Mouse (Mus musculus) CD4-positive helper T cell, adult 2 months (primary cell): ENCODE measurements around the gene Axin1.

Source experiments
- DNase-seq: peaks from one replicate; pipeline ENCODE4 v3.0.0-alpha.2; 2012; ENCODE audit warnings: low read depth, missing footprints, low spot score

Gene Axin1

DNA sequence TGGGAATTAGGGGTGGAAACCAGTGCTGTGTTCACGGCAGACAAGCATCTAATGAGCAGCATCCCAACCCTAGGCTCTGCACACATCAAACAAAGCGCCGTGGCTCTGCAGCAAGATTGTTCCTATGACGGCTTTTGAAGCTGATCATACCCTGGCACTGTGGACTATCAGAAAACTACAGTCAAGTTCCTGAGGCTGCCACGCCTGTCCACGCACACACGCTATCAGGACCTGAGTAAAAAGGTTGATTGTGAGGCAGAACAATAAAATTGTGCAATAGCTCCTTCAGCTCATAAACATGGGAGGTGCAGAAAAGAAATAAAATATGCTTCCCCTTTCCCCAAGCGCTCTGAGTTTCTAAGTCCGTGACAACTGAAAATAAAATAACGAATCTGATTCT, 99.2 kb downstream of the Axin1 start:
- DNase-seq: peak; percentile 21

DNA sequence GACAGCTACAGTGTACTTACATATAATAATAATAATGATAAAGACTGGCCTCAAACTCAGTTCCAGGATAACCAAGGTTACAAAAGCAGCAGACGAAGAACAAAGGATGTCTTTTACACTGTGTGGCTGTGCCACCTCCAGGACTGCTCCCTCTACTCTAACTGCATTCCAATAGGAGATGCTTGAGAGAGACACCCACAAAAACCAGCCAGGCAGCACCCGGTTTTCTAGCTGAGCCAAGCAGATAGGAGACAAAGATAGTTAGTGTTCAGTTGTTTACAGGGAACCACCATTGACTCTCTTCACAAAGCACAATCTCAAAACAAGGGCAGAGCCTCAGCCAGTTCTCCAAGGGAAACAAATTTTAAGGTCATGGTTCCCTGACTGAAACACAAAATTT, 101.1 kb downstream of the Axin1 start:
- no peak for DNase-seq

- peak; percentile 40 for DNase-seq
These were observed 101.8 kb downstream of the Axin1 start for GRCm38 (mm10) chr17:26240120-26240790.

- DNase-seq: no peak
These were observed 102.5 kb downstream of the Axin1 start for GRCm38 (mm10) chr17:26240990-26241389.

- peak; percentile 80 for DNase-seq
These were observed 105.1 kb downstream of the Axin1 start for GRCm38 (mm10) chr17:26243471-26244100.

DNA sequence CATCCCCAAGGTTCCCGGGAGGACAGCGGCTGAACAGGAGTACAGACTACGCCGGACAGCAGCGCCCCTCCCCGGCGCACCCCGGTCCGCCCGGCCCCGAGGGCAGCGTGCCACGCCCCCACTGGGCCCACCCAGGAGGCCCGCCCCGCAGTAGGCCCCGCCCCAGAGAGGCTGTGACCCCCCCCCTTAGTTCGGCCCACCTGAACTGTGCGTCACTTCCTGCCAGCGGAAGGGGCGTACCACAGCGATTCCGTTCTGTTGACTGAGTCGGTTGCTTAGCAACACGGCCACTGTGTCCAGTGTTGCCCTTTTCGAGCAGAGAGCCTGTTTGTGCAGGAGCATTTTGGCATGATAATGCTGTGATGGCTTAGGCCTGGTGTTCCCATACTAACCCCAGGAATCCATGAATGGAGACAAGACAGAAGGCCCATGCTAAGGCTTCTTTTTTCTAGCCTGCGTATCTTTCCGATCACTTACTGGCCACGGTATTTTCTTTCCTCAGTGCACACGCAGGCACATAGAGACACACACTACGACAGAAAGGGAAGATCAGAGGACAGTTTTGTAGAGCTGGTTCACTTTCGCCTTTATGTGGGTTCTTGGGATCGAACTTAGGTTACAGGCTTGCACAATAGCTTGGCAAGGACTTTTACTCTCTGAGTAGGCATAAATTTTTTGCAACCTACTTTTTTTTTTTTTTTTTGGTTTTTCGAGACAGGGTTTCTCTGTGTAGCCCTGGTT, 105.8 kb downstream of the Axin1 start, which contains the start of gene Fam234a:
Gene Fam234a, minus strand, starts transcription at position 142 of the 741 bp plus-strand sequence.
- DNase-seq: peak; percentile 95
